Mouse (Mus musculus): ENCODE data around the gene Pdik1l.

Gene Pdik1l

GRCm38 (mm10) chr4:134287575-134288025 lies at the start of gene Pdik1l:
TSS of gene Pdik1l (minus strand) at chr4:134287895.
- in situ Hi-C loops (cut with MboI, MseI) = no loop called here

GRCm38 (mm10) chr4:134330281-134330680 lies 42.6 kb upstream of the Pdik1l start:
- in situ Hi-C loops (cut with MboI, MseI) = no loop called here

- in situ Hi-C loops (cut with MboI, MseI) = no loop called here
These were observed 41.1 kb upstream of the Pdik1l start for GRCm38 (mm10) chr4:134328832-134329231.

- in situ Hi-C loops (cut with MboI, MseI) = no loop called here
These were observed 40.5 kb upstream of the Pdik1l start for GRCm38 (mm10) chr4:134328151-134328550.

- in situ Hi-C loops (cut with MboI, MseI) = no loop called here
These were observed 39.3 kb upstream of the Pdik1l start for GRCm38 (mm10) chr4:134326859-134327530.

- in situ Hi-C loops (cut with MboI, MseI) = loop anchor here (5.0 kb wide), 1 partner anchor 43 kb away; no protein-coding TSS in a partner anchor
These were observed 37.0 kb upstream of the Pdik1l start for GRCm38 (mm10) chr4:134324655-134325054.

GRCm38 (mm10) chr4:134321524-134321923 lies 33.8 kb upstream of the Pdik1l start:
- in situ Hi-C loops (cut with MboI, MseI) = loop anchor here (5.0 kb wide), 1 partner anchor 46 kb away; no protein-coding TSS in a partner anchor

- in situ Hi-C loops (cut with MboI, MseI) = loop anchor here (5.0 kb wide), 1 partner anchor 48 kb away; no protein-coding TSS in a partner anchor
These were observed 32.0 kb upstream of the Pdik1l start for GRCm38 (mm10) chr4:134319674-134320073.

- in situ Hi-C loops (cut with MboI, MseI) = no loop called here
These were observed 31.4 kb upstream of the Pdik1l start for GRCm38 (mm10) chr4:134319074-134319473.

GRCm38 (mm10) chr4:134316390-134316789 lies 28.7 kb upstream of the Pdik1l start:
- in situ Hi-C loops (cut with MboI, MseI) = no loop called here

- in situ Hi-C loops (cut with MboI, MseI) = no loop called here
These were observed 27.8 kb upstream of the Pdik1l start for GRCm38 (mm10) chr4:134315470-134315869.

GRCm38 (mm10) chr4:134314876-134315275 lies 27.2 kb upstream of the Pdik1l start, which contains the start of gene Trim63:
TSS of gene Trim63 (plus strand) at chr4:134315120.
- in situ Hi-C loops (cut with MboI, MseI) = no loop called here

- in situ Hi-C loops (cut with MboI, MseI) = no loop called here
These were observed 26.5 kb upstream of the Pdik1l start for GRCm38 (mm10) chr4:134314081-134314655.

GRCm38 (mm10) chr4:134312901-134313300 lies 25.2 kb upstream of the Pdik1l start:
- in situ Hi-C loops (cut with MboI, MseI) = no loop called here

- in situ Hi-C loops (cut with MboI, MseI) = no loop called here
These were observed 24.6 kb upstream of the Pdik1l start for GRCm38 (mm10) chr4:134312341-134312740.

- in situ Hi-C loops (cut with MboI, MseI) = no loop called here
These were observed 24.1 kb upstream of the Pdik1l start for GRCm38 (mm10) chr4:134311784-134312183.

GRCm38 (mm10) chr4:134310656-134311055 lies 23.0 kb upstream of the Pdik1l start:
- in situ Hi-C loops (cut with MboI, MseI) = no loop called here

- in situ Hi-C loops (cut with MboI, MseI) = no loop called here
These were observed 22.4 kb upstream of the Pdik1l start for GRCm38 (mm10) chr4:134310106-134310505.

- in situ Hi-C loops (cut with MboI, MseI) = no loop called here
These were observed 19.8 kb upstream of the Pdik1l start for GRCm38 (mm10) chr4:134307367-134308072.

GRCm38 (mm10) chr4:134306963-134307362 lies 19.3 kb upstream of the Pdik1l start:
- in situ Hi-C loops (cut with MboI, MseI) = no loop called here

- in situ Hi-C loops (cut with MboI, MseI) = no loop called here
These were observed 14.4 kb upstream of the Pdik1l start for GRCm38 (mm10) chr4:134302084-134302483.

- in situ Hi-C loops (cut with MboI, MseI) = no loop called here
These were observed 12.6 kb upstream of the Pdik1l start for GRCm38 (mm10) chr4:134300316-134300715.

- in situ Hi-C loops (cut with MboI, MseI) = no loop called here
These were observed 11.8 kb upstream of the Pdik1l start for GRCm38 (mm10) chr4:134299498-134299810.

Data from T-helper 2 cell (primary cell).